Mouse (Mus musculus): ENCODE data around the gene Swi5. TPM values are rescaled to one million over a fixed set of nuclear protein-coding genes. Genes with fewer than 3 reads are reported as not detected.
A peak's percentile ranks its signal among the peaks of the same experiment; 100 is the strongest.
"Not testable (repeated sequence)": the region's sequence is repeated elsewhere in the genome, so short reads cannot be mapped to it uniquely, and the experiment has no call there.

The Swi5 gene
- polyA plus RNA-seq, 1 experiment = 21.0 TPM

DNA sequence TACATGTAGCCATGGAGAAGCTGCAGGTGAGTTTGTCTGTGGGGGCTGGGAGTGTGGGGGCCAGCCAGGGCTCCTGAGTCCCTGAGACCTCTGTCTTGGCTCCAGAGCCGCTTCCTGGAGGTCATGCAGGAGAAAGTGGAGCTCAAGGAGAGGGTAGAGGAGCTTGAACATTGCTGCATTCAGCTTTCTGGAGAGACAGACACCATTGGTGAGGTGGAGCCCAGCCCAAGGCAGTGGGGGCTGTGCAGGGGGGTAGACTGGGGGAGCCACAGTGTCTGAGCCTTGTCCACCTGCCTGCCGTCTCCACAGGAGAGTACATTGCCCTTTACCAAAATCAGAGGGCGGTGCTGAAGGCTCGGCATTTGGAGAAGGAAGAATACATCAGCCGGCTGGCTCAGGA lies 17.8 kb upstream of the Swi5 start:
- Histone ChIP-seq H3K36me3 (ENCODE audit: control insufficient read depth) (peaks cover 85% of the 10 kb centered on the region), H3K27me3 (ENCODE audit: control insufficient read depth) (peaks cover 2% of the 10 kb centered on the region; the same call in 1 of the 2 replicates), H3K4me1 (ENCODE audit: control insufficient read depth) (no peaks in the 10 kb centered on the region), H3K4me3 (replicated peaks) (no peak overlapping the region), H3K9me3 (ENCODE audit: control insufficient read depth, low read length) (no peaks in the 10 kb centered on the region)
- TF ChIP-seq GATA1 (IDR thresholded peaks at IDR 0.05; ENCODE audit: low read length) = no peak
- TF ChIP-seq TAL1 (IDR thresholded peaks at IDR 0.05; ENCODE audit: low read length) = no peak

DNA sequence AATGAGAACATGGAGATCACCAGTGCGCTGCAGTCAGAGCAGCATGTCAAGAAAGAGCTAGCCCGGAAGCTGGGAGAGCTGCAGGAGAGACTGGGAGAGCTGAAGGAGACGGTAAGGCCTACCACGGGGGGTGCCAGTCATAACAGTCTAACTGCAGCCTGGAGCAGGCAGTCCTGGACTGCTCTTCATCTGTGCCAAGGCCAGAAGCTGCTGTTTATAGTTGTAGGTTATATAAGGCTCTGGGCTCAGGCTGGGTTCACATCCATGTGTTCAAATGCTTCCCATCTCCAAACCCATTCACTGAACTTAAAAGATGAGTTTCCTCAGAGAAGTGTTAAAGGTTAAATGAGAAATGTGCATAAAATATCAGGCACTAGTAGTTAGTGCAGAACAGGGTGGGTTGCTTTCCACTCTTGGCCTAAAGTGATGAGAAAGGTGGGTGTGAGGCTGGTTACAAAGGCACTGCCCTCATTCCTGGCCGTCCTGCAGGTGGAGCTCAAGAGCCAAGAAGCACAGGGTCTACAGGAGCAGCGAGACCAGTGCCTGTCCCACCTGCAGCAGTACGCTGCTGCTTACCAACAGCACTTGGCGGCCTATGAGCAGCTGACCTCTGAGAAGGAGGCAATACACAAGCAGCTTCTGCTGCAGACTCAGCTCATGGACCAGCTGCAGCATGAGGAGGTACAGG lies 16.4 kb upstream of the Swi5 start:
- peaks cover 97% of the 10 kb centered on the region for H3K36me3 ChIP-seq (ENCODE audit: control insufficient read depth)
- TF ChIP-seq GATA1 (IDR thresholded peaks at IDR 0.05; ENCODE audit: low read length) (no peak), TAL1 (IDR thresholded peaks at IDR 0.05; ENCODE audit: low read length) (no peak)
- H3K4me1 ChIP-seq (ENCODE audit: control insufficient read depth) = no peaks in the 10 kb centered on the region
- H3K9me3 ChIP-seq (ENCODE audit: control insufficient read depth, low read length) = no peaks in the 10 kb centered on the region
- no peak overlapping the region for H3K4me3 ChIP-seq (replicated peaks)
- H3K27me3 ChIP-seq (ENCODE audit: control insufficient read depth) = no peaks in the 10 kb centered on the region

DNA sequence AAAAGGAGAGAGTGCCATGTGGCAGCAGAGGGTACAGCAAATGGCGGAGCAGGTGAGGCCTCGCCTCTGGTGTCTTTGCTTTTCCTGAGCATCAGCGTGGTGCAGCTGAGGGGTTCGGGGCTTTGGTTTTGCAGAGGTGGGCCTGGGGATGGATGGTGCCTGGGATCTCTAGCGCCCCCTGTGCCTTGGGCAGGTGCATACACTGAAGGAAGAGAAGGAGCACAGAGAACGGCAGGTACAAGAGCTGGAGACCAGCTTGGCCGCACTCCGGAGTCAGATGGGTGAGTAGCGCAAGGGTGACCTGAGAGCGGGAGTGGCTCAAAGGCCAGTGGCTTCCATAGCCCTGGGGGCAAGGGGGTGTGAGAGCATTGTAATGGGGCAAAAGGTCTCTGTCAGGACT lies 15.1 kb upstream of the Swi5 start:
- no peaks in the 10 kb centered on the region for H3K27me3 ChIP-seq (ENCODE audit: control insufficient read depth)
- no peak overlapping the region for H3K4me3 ChIP-seq (replicated peaks)
- no peaks in the 10 kb centered on the region for H3K4me1 ChIP-seq (ENCODE audit: control insufficient read depth)
- no peaks in the 10 kb centered on the region for H3K9me3 ChIP-seq (ENCODE audit: control insufficient read depth, low read length)
- peaks cover 99% of the 10 kb centered on the region for H3K36me3 ChIP-seq (ENCODE audit: control insufficient read depth)
- no peak for TF ChIP-seq TAL1 (IDR thresholded peaks at IDR 0.05; ENCODE audit: low read length)
- TF ChIP-seq GATA1 (IDR thresholded peaks at IDR 0.05; ENCODE audit: low read length) = no peak

DNA sequence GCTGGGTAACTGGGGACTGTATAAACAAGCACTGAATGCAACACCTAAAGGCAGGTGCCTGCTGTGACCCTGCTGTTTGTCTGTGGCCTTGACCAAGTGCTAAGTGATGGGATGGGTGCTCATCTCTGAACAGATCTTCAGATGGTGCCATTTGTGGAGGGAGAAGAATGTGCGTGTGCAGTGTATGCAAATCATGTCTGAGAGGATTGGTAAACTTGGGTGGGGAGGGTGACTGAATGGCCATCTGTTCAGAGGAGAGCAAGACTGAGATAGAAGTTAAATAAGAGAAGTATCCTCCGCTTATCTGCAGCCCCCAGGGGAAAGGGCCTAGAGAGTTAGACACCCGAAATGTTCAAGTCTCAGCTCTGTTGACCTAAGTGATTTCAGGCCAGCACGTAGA lies 11.6 kb upstream of the Swi5 start:
- TF ChIP-seq TAL1 (IDR thresholded peaks at IDR 0.05; ENCODE audit: low read length) = no peak
- no peak for TF ChIP-seq GATA1 (IDR thresholded peaks at IDR 0.05; ENCODE audit: low read length)
- H3K4me1 ChIP-seq (ENCODE audit: control insufficient read depth) = no peaks in the 10 kb centered on the region
- H3K36me3 ChIP-seq (ENCODE audit: control insufficient read depth) = peaks cover 95% of the 10 kb centered on the region
- H3K27me3 ChIP-seq (ENCODE audit: control insufficient read depth) = no peaks in the 10 kb centered on the region
- no peak overlapping the region for H3K4me3 ChIP-seq (replicated peaks)
- no peaks in the 10 kb centered on the region for H3K9me3 ChIP-seq (ENCODE audit: control insufficient read depth, low read length)

DNA sequence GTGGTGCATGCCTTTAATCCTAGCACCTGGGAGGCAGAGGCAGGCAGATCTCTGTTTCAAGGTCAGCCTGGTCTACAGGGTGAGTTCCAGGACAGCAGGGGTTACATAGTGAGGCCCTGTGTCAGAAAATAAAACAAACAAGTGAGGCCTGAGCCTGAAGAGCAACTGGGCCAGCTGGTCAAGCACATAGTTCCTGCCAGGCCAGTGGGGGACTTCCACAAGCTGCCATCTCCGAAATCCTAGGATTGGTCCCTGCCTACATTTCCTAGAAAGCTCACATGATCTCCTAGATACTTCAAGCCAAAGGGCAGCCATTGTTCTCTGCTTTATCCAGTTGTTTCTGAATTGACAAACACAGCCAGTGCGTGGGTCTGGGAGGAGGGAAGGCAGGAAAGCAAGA lies 8.0 kb upstream of the Swi5 start:
- H3K4me1 ChIP-seq (ENCODE audit: control insufficient read depth); H3K27me3 ChIP-seq (ENCODE audit: control insufficient read depth); H3K9me3 ChIP-seq (ENCODE audit: control insufficient read depth, low read length); H3K4me3 ChIP-seq (replicated peaks): not testable (repeated sequence)
- H3K36me3 ChIP-seq (ENCODE audit: control insufficient read depth) = peaks cover 89% of the 10 kb centered on the region

DNA sequence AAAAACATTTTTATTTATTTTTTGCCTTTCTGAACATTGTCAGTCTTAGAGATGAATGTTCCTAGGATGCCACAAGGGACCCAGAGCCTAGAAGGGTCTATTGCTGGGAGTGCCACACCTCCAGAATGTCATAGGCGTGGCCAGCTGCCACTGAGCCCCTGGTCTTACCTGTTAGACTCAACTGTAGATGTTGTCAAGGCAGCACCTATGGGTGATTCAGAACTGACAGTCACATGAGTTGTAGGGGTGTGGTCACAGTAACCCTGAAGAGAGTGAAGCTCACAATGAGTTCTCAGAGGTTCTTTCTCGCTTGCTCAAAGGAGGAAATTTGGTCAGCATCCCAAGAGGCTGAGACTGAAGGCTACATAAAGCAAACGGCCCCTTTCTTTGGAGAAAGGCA lies 7.4 kb upstream of the Swi5 start:
- peaks cover 87% of the 10 kb centered on the region for H3K36me3 ChIP-seq (ENCODE audit: control insufficient read depth)
- no peaks in the 10 kb centered on the region for H3K27me3 ChIP-seq (ENCODE audit: control insufficient read depth)
- H3K4me3 ChIP-seq (replicated peaks) = no peak overlapping the region
- H3K4me1 ChIP-seq (ENCODE audit: control insufficient read depth) = peaks cover 2% of the 10 kb centered on the region
- no peaks in the 10 kb centered on the region for H3K9me3 ChIP-seq (ENCODE audit: control insufficient read depth, low read length)
- TF ChIP-seq TAL1 (IDR thresholded peaks at IDR 0.05; ENCODE audit: low read length) = no peak
- TF ChIP-seq GATA1 (IDR thresholded peaks at IDR 0.05; ENCODE audit: low read length) = no peak

DNA sequence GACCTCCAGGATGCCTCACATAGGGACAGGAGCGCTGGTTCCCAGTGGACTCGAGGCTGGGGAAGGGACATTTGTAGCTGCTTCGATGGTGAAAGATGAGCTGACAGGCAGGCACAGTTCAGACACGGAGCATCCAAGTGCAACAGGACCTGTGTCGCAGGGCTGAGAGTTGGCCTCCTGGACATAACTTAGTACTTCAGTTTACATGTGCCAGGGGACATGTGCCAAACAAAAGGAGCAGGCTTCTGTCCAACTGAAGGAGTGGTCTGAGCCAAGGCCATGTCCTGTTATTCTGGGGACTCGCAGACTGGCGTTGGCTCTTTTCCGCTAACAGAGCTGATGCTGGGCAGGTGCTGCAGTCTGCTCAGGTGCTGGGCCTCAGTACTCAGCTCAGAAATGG lies 6.5 kb upstream of the Swi5 start:
- H3K4me3 ChIP-seq (replicated peaks) = no peak overlapping the region
- H3K36me3 ChIP-seq (ENCODE audit: control insufficient read depth) = peaks cover 78% of the 10 kb centered on the region
- 0 out of 2 replicates have a peak, but pooled peaks cover 2% of the 10 kb centered on the region for H3K9me3 ChIP-seq (ENCODE audit: control insufficient read depth, low read length)
- no peak for TF ChIP-seq TAL1 (IDR thresholded peaks at IDR 0.05; ENCODE audit: low read length)
- no peak for TF ChIP-seq GATA1 (IDR thresholded peaks at IDR 0.05; ENCODE audit: low read length)
- no peaks in the 10 kb centered on the region for H3K27me3 ChIP-seq (ENCODE audit: control insufficient read depth)
- H3K4me1 ChIP-seq (ENCODE audit: control insufficient read depth) = peaks cover 8% of the 10 kb centered on the region

DNA sequence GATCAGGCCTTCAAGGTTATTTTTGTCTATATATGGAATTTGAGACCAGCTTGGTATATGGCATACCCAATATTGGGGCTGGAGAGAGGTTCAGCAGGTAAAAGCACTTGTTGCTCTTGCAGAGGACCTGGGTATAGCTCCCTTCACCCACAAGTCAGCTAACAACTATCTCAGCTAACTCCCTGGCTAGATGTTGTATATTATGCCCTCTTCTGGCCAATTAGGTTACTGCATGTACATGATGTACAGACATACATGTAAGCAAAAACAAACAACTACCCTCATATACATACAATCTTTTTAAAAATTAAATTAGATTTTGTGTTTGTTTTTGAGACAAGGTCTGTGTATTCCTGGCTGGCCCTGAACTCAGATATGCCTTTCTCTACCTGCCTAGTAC lies 1.7 kb upstream of the Swi5 start:
- Histone ChIP-seq H3K36me3 (ENCODE audit: control insufficient read depth) (peaks cover 44% of the 10 kb centered on the region), H3K4me1 (ENCODE audit: control insufficient read depth) (peaks cover 30% of the 10 kb centered on the region)

DNA sequence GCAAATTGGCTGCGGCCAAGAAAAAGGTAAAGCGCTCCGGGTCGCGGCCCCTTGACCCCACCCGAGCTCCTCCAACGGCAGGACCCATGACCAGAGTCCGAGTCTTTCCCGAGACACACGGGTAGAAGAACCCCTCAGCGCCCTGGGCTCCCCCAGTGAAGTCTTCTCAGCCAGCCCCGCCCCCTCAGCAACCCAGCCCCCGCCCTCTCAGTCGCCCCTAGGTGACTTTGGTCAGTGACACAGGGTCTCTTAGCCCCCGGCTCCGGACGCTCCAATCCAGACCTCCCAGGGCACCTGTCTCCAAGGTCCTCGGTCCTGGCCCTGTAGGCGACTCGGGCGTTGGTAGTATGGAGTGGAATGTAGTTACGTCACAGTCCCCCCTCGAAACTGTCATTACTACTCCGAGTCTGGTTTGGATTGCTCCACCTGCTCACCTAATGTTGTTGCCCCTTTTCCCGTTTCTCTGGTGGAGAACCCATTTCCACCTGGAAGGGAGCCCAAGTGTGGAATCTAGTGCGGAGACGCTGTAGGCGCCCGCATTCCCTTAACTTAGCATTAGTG lies 576 bp upstream of the Swi5 start:
- no peak for TF ChIP-seq GATA1 (IDR thresholded peaks at IDR 0.05; ENCODE audit: low read length)
- TF ChIP-seq TAL1 (IDR thresholded peaks at IDR 0.05; ENCODE audit: low read length) = no peak
- peak overlapping the region; percentile 83 for H3K4me3 ChIP-seq (replicated peaks)
- H3K9me3 ChIP-seq (ENCODE audit: control insufficient read depth, low read length) = 0 out of 2 replicates have a peak, but pooled peaks cover 2% of the 10 kb centered on the region
- peaks cover 46% of the 10 kb centered on the region for H3K36me3 ChIP-seq (ENCODE audit: control insufficient read depth)
- peaks cover 30% of the 10 kb centered on the region for H3K4me1 ChIP-seq (ENCODE audit: control insufficient read depth)
- H3K27me3 ChIP-seq (ENCODE audit: control insufficient read depth) = no peaks in the 10 kb centered on the region

More for the DNA sequence above, 1.7 kb upstream of the Swi5 start:
- H3K27me3 ChIP-seq (ENCODE audit: control insufficient read depth) = no peaks in the 10 kb centered on the region
- peak overlapping the region; percentile 83 for H3K4me3 ChIP-seq (replicated peaks)
- TF ChIP-seq TAL1 (IDR thresholded peaks at IDR 0.05; ENCODE audit: low read length) = no peak
- TF ChIP-seq GATA1 (IDR thresholded peaks at IDR 0.05; ENCODE audit: low read length) = no peak
- 0 out of 2 replicates have a peak, but pooled peaks cover 2% of the 10 kb centered on the region for H3K9me3 ChIP-seq (ENCODE audit: control insufficient read depth, low read length)
